In the genomic region with DNA sequence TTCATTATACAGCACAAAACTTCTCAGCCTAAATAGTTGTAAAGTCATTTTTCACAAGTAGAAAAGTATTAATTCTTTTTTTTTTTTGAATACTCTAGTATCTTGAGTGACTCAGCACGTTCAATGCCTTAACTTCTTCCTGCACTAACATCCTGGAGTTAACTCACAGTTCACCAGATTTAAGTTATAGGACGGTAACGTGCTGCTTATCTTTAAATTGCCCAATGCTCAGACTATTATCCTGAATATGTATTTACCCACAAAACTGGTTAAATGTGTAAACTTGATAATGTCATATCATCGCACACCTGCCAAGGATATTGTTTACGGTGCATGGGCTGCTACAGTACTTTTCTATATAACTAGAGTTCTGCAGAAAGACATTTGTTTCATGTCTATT, we compare ENCODE assay signal across 20 mouse cellular contexts.
"Had no signal": no experiment of that assay in that cellular context is flagged by ENCODE, and none has a peak within 500 bp of the region (broad histone marks: within the 10 kb centered on the region; RNA-seq: fewer than 3 reads in every experiment).

No protein-coding gene starts in this region.

- H3K4me3 ChIP-seq: heart, adult 2 months; heart, embryonic 13.5 days; heart, embryonic 15.5 days; hindbrain, embryonic 13.5 days; hindbrain, embryonic 15.5 days; layer of hippocampus, adult 2 months; left cerebral cortex, adult 2 months; limb, embryonic 10.5 days; limb, embryonic 12.5 days; liver, embryonic 15.5 days had no signal

- H3K36me3 ChIP-seq: heart, embryonic 13.5 days; heart, embryonic 15.5 days; hindbrain, embryonic 13.5 days; hindbrain, embryonic 15.5 days; limb, embryonic 10.5 days; limb, embryonic 12.5 days; liver, embryonic 15.5 days had no signal

- H3K9ac ChIP-seq: heart, embryonic 13.5 days; heart, embryonic 15.5 days; hindbrain, embryonic 13.5 days; hindbrain, embryonic 15.5 days; limb, embryonic 12.5 days; liver, embryonic 15.5 days had no signal

- H3K4me1 ChIP-seq: hindbrain, embryonic 13.5 days; hindbrain, embryonic 15.5 days; limb, embryonic 12.5 days; liver, embryonic 15.5 days had no signal

- DNase-seq: gastrocnemius, postnatal 14 days; gastrocnemius, postnatal 36 days; heart, adult 11 months; heart, adult 2 months; heart, postnatal 36 days; kidney, adult 11 months; kidney, adult 2 months; kidney, postnatal 4 days had no signal

- ATAC-seq: hindbrain, postnatal 0 days; intestine, embryonic 16.5 days had no signal

- H3K4me2 ChIP-seq: heart, embryonic 11.5 days; heart, embryonic 13.5 days; heart, embryonic 15.5 days; hindbrain, embryonic 13.5 days; hindbrain, embryonic 15.5 days; limb, embryonic 12.5 days; liver, embryonic 15.5 days had no signal

- H3K27ac ChIP-seq: heart, adult 2 months; heart, embryonic 13.5 days; heart, embryonic 15.5 days; hindbrain, embryonic 13.5 days; hindbrain, embryonic 15.5 days; hindbrain, postnatal 0 days; layer of hippocampus, adult 2 months; left cerebral cortex, adult 2 months; limb, embryonic 10.5 days; limb, embryonic 12.5 days; liver, embryonic 15.5 days had no signal

- H3K27me3 ChIP-seq: heart, embryonic 13.5 days; heart, embryonic 15.5 days; hindbrain, embryonic 13.5 days; hindbrain, embryonic 15.5 days; limb, embryonic 12.5 days; liver, embryonic 15.5 days had no signal

- H3K9me3 ChIP-seq: heart, embryonic 13.5 days; heart, embryonic 15.5 days; hindbrain, embryonic 13.5 days; hindbrain, embryonic 15.5 days; limb, embryonic 10.5 days; limb, embryonic 12.5 days; liver, embryonic 15.5 days had no signal
